In the genomic region with DNA sequence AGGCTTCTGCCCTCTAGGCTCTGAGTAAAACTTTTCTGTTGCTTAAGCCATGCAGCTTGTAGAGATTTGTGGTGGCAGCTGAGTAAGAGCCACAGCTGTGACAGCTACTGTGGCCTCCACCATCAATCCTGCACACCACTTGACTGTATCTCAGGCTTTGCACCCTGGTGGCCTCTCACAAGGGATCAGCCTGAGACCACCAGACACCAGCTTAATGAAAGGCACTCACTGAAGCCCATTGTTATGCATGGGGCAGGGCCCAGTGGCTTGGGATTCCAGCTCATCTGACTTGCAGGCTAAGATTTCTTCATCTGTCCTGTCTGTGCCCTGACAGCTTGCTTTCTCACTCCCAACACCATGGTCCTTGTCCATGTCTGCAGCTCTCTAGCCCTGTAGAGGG, we compare ENCODE assay signal across 18 mouse cellular contexts.
DNase-seq lines count a peak whose midpoint lies in the region; TF ChIP-seq lines count a peak whose summit lies in the region.
"Had no signal": no experiment of that assay in that cellular context is flagged by ENCODE, and none has a peak within 500 bp of the region (broad histone marks: within the 10 kb centered on the region; RNA-seq: fewer than 3 reads in every experiment).

No protein-coding gene starts in this region.

- no peak for TF ChIP-seq CTCF in layer of hippocampus, adult 2 months (conservative IDR thresholded peaks at IDR 0.05)

- H3K27ac ChIP-seq in layer of hippocampus, adult 2 months: 0 out of 2 replicates have a peak overlapping the region, but pooled peaks have one; percentile 3
- H3K27ac ChIP-seq: embryonic facial prominence, embryonic 13.5 days; embryonic facial prominence, embryonic 15.5 days; forebrain, embryonic 10.5 days; forebrain, embryonic 12.5 days had no signal

- no peak for DNase-seq in layer of hippocampus, adult 2 months (ENCODE audit: low spot score in 2 of 2)
- DNase-seq in layer of hippocampus, postnatal 14 days (ENCODE audit: low spot score in 2 of 2): no peak
- peak; percentile 65 for DNase-seq in ES-CJ7 (ENCODE audit: low read depth, low spot score)
- DNase-seq in R1 (ENCODE audit: low read depth, low spot score): peak; percentile 68
- no peak for DNase-seq in kidney, postnatal 25 days
- no peak for DNase-seq in adrenal gland, postnatal 36 days
- DNase-seq: adrenal gland, adult 8-10 months; adrenal gland, postnatal 14 days; cerebellum, adult 11 months; cerebellum, adult 18-20 months; cerebellum, adult 9-10 months; cerebellum, postnatal 36 days; embryo, embryonic 11 days had no signal

- no peak overlapping the region for H3K4me3 ChIP-seq in layer of hippocampus, adult 2 months
- H3K4me3 ChIP-seq: embryonic facial prominence, embryonic 13.5 days; embryonic facial prominence, embryonic 15.5 days; erythroblast, embryonic 14.5 days; forebrain, embryonic 10.5 days; forebrain, embryonic 12.5 days had no signal

Comparison
In these comparisons a context has a peak if more than half of its experiments do, and no peak if none do; other contexts are left out.
1. DNase-seq: peak in ES-CJ7 (single experiment) and R1 (single experiment); none in layer of hippocampus, adult 2 months (0 of 2), layer of hippocampus, postnatal 14 days (0 of 2), kidney, postnatal 25 days (0 of 2) and adrenal gland, postnatal 36 days (0 of 2).